Mouse (Mus musculus) C2C12 (cell line): Measurements from ENCODE around the gene Tenm2.

Experiments
- CEBPB ChIP-seq: IDR thresholded peaks from one replicate; pipeline ENCODE4 v1.6.1; 2011; ENCODE audit warnings: low read depth, mild to moderate bottlenecking, control low read depth, moderate library complexity
- CTCF ChIP-seq: IDR thresholded peaks from one replicate; pipeline ENCODE4 v1.5.1; 2011; ENCODE audit not compliant: control insufficient read depth, insufficient read depth, insufficient read length
- MAX ChIP-seq: IDR thresholded peaks from one replicate; pipeline ENCODE4 v1.6.1; 2011; ENCODE audit warnings: mild to moderate bottlenecking, control low read depth
- MYOD1 ChIP-seq: IDR thresholded peaks from one replicate; pipeline ENCODE4 v1.6.1; 2011; ENCODE audit warnings: low read depth; ENCODE audit not compliant: control insufficient read depth, insufficient read length
- MYOG ChIP-seq: IDR thresholded peaks from one replicate; pipeline ENCODE4 v1.6.1; 2011; ENCODE audit not compliant: control insufficient read depth, insufficient read length; ENCODE audit errors: extremely low read depth
- USF1 ChIP-seq: IDR thresholded peaks from one replicate; pipeline ENCODE4 v1.6.1; 2011; ENCODE audit warnings: low read depth, mild to moderate bottlenecking, control low read depth, moderate library complexity

- no peak for TF ChIP-seq USF1
- no peak for TF ChIP-seq CTCF
- TF ChIP-seq MYOD1 = no peak
- TF ChIP-seq MAX = no peak
- no peak for TF ChIP-seq MYOG
- no peak for TF ChIP-seq CEBPB
Measured at GRCm38 (mm10) chr11:36441801-36442200, 794.0 kb downstream of the Tenm2 start.
